Mouse (Mus musculus): ENCODE results near the gene Insrr. TPM values are rescaled to one million over a fixed set of nuclear protein-coding genes. Genes with fewer than 3 reads are reported as not detected.
"Not testable (repeated sequence)": the region's sequence is repeated elsewhere in the genome, so short reads cannot be mapped to it uniquely, and the experiment has no call there.

Insrr gene
- polyA plus RNA-seq, 1 experiment from 2014 or later, result 1.9 TPM

DNA sequence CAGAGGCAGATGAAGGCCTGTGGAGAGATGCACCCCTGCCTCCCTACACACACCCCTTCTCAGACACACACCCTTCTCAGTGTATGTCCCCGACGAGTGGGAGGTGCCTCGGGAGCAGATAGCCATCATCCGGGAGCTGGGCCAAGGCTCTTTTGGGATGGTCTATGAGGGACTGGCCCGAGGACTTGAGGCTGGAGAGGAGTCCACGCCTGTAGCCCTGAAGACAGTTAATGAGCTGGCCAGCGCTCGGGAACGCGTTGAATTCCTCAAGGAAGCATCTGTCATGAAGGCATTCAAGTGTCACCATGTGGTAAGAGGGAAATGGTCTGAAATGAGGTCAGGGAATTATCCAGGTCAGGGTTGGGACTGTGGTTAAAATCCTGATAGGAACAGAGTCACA, 16.1 kb downstream of the Insrr start:
- Histone ChIP-seq H3K27ac (no peak overlapping the region), H3K36me3 (ENCODE audit: insufficient read depth, low read length) (no peaks in the 10 kb centered on the region), H3K27me3 (ENCODE audit: insufficient read depth, low read length) (peaks cover 35% of the 10 kb centered on the region), H3K9ac (ENCODE audit: low read depth, low read length) (no peak overlapping the region), H3K4me2 (ENCODE audit: low read length) (no peak overlapping the region), H3K4me1 (replicated peaks; ENCODE audit: insufficient read depth, low read length) (peaks cover 4% of the 10 kb centered on the region; the same call in 1 of the 2 replicates), H3K9me3 (replicated peaks; ENCODE audit: low read length) (no peaks in the 10 kb centered on the region), H3K4me3 (replicated peaks; ENCODE audit: low read depth, low read length) (no peak overlapping the region)
- ATAC-seq (replicated peaks; ENCODE audit: low FRiP score, low read depth) (no peak), DNase-seq (ENCODE audit: low spot score) (peak; percentile 38)
- WGBS, result 24% methylated on average over 10 of the region's 10 CpGs
- no peak for TF ChIP-seq CTCF (IDR thresholded peaks at IDR 0.05; ENCODE audit: low read depth)

GRCm38 (mm10) chr3:87816166-87816565, 19.4 kb downstream of the Insrr start:
- DNase-seq (ENCODE audit: low spot score), result no peak
- no peak overlapping the region for H3K4me2 ChIP-seq (ENCODE audit: low read length)
- H3K27ac ChIP-seq, result no peak overlapping the region
- no peak for TF ChIP-seq CTCF (IDR thresholded peaks at IDR 0.05; ENCODE audit: low read depth)
- no peak for ATAC-seq (replicated peaks; ENCODE audit: low FRiP score, low read depth)
- peaks cover 8% of the 10 kb centered on the region; the same call in 1 of the 2 replicates for H3K27me3 ChIP-seq (ENCODE audit: insufficient read depth, low read length)
- WGBS, result 58% methylated on average over 6 of the region's 6 CpGs
- no peak overlapping the region for H3K9ac ChIP-seq (ENCODE audit: low read depth, low read length)
- no peak overlapping the region for H3K4me3 ChIP-seq (replicated peaks; ENCODE audit: low read depth, low read length)
- no peaks in the 10 kb centered on the region for H3K9me3 ChIP-seq (replicated peaks; ENCODE audit: low read length)
- H3K4me1 ChIP-seq (replicated peaks; ENCODE audit: insufficient read depth, low read length), result no peaks in the 10 kb centered on the region
- no peaks in the 10 kb centered on the region for H3K36me3 ChIP-seq (ENCODE audit: insufficient read depth, low read length)

- Histone ChIP-seq H3K27ac (no peak overlapping the region), H3K4me2 (ENCODE audit: low read length) (no peak overlapping the region), H3K27me3 (ENCODE audit: insufficient read depth, low read length) (peaks cover 7% of the 10 kb centered on the region; the same call in 1 of the 2 replicates), H3K4me3 (replicated peaks; ENCODE audit: low read depth, low read length) (no peak overlapping the region), H3K36me3 (ENCODE audit: insufficient read depth, low read length) (no peaks in the 10 kb centered on the region), H3K9me3 (replicated peaks; ENCODE audit: low read length) (no peaks in the 10 kb centered on the region), H3K4me1 (replicated peaks; ENCODE audit: insufficient read depth, low read length) (no peaks in the 10 kb centered on the region), H3K9ac (ENCODE audit: low read depth, low read length) (no peak overlapping the region)
- ATAC-seq (replicated peaks; ENCODE audit: low FRiP score, low read depth) (peak; percentile 52), DNase-seq (ENCODE audit: low spot score) (peak; percentile 81)
- TF ChIP-seq CTCF (IDR thresholded peaks at IDR 0.05; ENCODE audit: low read depth), result peak; percentile 96
- WGBS, result 7% methylated on average over 12 of the region's 12 CpGs
Observed at GRCm38 (mm10) chr3:87816646-87817093, 19.9 kb downstream of the Insrr start.

- ATAC-seq (replicated peaks; ENCODE audit: low FRiP score, low read depth), result no peak
- Histone ChIP-seq H3K4me1 (replicated peaks; ENCODE audit: insufficient read depth, low read length) (no peaks in the 10 kb centered on the region), H3K4me2 (ENCODE audit: low read length) (no peak overlapping the region), H3K36me3 (ENCODE audit: insufficient read depth, low read length) (no peaks in the 10 kb centered on the region), H3K27ac (no peak overlapping the region), H3K9ac (ENCODE audit: low read depth, low read length) (no peak overlapping the region), H3K9me3 (replicated peaks; ENCODE audit: low read length) (no peaks in the 10 kb centered on the region), H3K4me3 (replicated peaks; ENCODE audit: low read depth, low read length) (no peak overlapping the region), H3K27me3 (ENCODE audit: insufficient read depth, low read length) (no peaks in the 10 kb centered on the region)
- TF ChIP-seq CTCF (IDR thresholded peaks at IDR 0.05; ENCODE audit: low read depth), result no peak
- WGBS, result 72% methylated on average over 12 of the region's 12 CpGs
- DNase-seq (ENCODE audit: low spot score), result no peak
Observed at GRCm38 (mm10) chr3:87818226-87818625, 21.5 kb downstream of the Insrr start.

DNA sequence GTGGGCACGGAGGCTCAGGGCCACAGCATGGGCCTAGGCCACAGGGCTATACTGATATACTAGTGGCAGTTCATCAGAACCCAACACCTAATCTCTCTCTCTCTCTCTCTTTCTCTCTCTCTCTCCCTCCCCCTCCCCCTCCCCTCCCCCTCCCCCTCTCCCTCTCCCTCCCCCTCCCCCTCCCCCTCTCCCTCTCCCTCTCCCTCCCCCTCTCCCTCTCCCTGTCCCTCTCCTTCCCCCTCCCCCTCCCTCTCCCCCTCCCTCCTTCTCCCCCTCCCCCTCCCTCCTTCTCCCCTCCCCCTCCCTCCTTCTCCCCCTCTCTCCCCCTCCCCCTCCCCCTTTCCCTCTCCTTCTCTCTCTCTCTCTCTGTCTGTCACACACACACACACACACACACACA, 27.5 kb downstream of the Insrr start, which contains the start of gene Pear1:
Gene Pear1, minus strand, starts transcription at position 101 of the 400 bp plus-strand sequence.
- not testable (repeated sequence) for H3K4me1 ChIP-seq (replicated peaks; ENCODE audit: insufficient read depth, low read length); H3K9me3 ChIP-seq (replicated peaks; ENCODE audit: low read length); H3K9ac ChIP-seq (ENCODE audit: low read depth, low read length); DNase-seq (ENCODE audit: low spot score); H3K36me3 ChIP-seq (ENCODE audit: insufficient read depth, low read length); H3K4me3 ChIP-seq (replicated peaks; ENCODE audit: low read depth, low read length); H3K27me3 ChIP-seq (ENCODE audit: insufficient read depth, low read length); H3K27ac ChIP-seq; ATAC-seq (replicated peaks; ENCODE audit: low FRiP score, low read depth); H3K4me2 ChIP-seq (ENCODE audit: low read length)
- WGBS, result 86% methylated on average over 1 of the region's 1 CpGs

GRCm38 (mm10) chr3:87828435-87828834, 31.7 kb downstream of the Insrr start:
- Histone ChIP-seq H3K4me1 (replicated peaks; ENCODE audit: insufficient read depth, low read length) (no peaks in the 10 kb centered on the region), H3K36me3 (ENCODE audit: insufficient read depth, low read length) (no peaks in the 10 kb centered on the region), H3K4me2 (ENCODE audit: low read length) (no peak overlapping the region), H3K4me3 (replicated peaks; ENCODE audit: low read depth, low read length) (no peak overlapping the region), H3K9ac (ENCODE audit: low read depth, low read length) (no peak overlapping the region), H3K9me3 (replicated peaks; ENCODE audit: low read length) (no peaks in the 10 kb centered on the region), H3K27me3 (ENCODE audit: insufficient read depth, low read length) (no peaks in the 10 kb centered on the region), H3K27ac (no peak overlapping the region)
- TF ChIP-seq CTCF (IDR thresholded peaks at IDR 0.05; ENCODE audit: low read depth), result no peak
- no peak for ATAC-seq (replicated peaks; ENCODE audit: low FRiP score, low read depth)
- no peak for DNase-seq (ENCODE audit: low spot score)
- 32% methylated on average over 4 of the region's 4 CpGs for WGBS

- 53% methylated on average over 10 of the region's 10 CpGs for WGBS
- ATAC-seq (replicated peaks; ENCODE audit: low FRiP score, low read depth) (no peak), DNase-seq (ENCODE audit: low spot score) (no peak)
- no peaks in the 10 kb centered on the region for H3K27me3 ChIP-seq (ENCODE audit: insufficient read depth, low read length)
- no peak overlapping the region for H3K4me2 ChIP-seq (ENCODE audit: low read length)
- H3K27ac ChIP-seq, result no peak overlapping the region
- no peak for TF ChIP-seq CTCF (IDR thresholded peaks at IDR 0.05; ENCODE audit: low read depth)
- H3K4me1 ChIP-seq (replicated peaks; ENCODE audit: insufficient read depth, low read length), result no peaks in the 10 kb centered on the region
- no peaks in the 10 kb centered on the region for H3K36me3 ChIP-seq (ENCODE audit: insufficient read depth, low read length)
- no peak overlapping the region for H3K4me3 ChIP-seq (replicated peaks; ENCODE audit: low read depth, low read length)
- H3K9ac ChIP-seq (ENCODE audit: low read depth, low read length), result no peak overlapping the region
- no peaks in the 10 kb centered on the region for H3K9me3 ChIP-seq (replicated peaks; ENCODE audit: low read length)
Observed at GRCm38 (mm10) chr3:87829025-87829424, 32.3 kb downstream of the Insrr start.
